Mouse (Mus musculus) urinary bladder, adult 2 months (tissue): ENCODE results near the gene Krt5. TPM values are rescaled to one million over a fixed set of nuclear protein-coding genes. Genes with fewer than 3 reads are reported as not detected.
"Not testable (repeated sequence)": the region's sequence is repeated elsewhere in the genome, so short reads cannot be mapped to it uniquely, and the experiment has no call there.

Experiments used
- DNase-seq: peaks from one replicate; pipeline ENCODE4 v3.0.0; 2022; ENCODE audit warnings: low spot score
- polyA plus RNA-seq: library from polyadenylated mRNA; depleted of rRNA; stranded (reverse); fragments of >200 nt; gene quantifications from 2 replicates; pipeline ENCODE4 v1.2.3, GENCODE M21; 2012; rRNA removed

The Krt5 gene
- polyA plus RNA-seq, result 508 and 532 TPM in 2 replicates

DNA sequence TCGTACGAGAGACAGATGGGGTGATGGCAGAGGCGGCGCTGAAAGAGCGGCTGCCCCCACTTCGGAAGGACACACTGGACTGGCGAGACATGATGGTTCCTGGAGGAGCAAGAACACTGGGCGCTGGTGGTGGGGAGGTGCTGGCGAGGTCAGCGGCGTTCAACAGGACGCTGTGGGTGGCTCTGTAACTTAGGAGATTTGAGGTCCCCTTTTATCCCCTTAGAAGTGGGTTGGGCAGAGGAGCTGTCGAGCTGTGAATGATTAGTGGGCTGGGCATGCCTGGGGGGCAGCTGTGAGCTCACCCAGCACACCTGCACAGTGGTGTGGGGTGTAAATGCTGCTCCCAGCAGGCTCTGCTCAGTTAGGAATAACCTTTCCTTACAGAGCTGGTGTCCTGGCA lies at the start of gene Krt5:
Krt5 (minus strand) TSS at position 179 of the 400 bp plus-strand sequence.
- DNase-seq, result peak; percentile 51

- no peak for DNase-seq
Observed at GRCm38 (mm10) chr15:101742711-101743110, 30.0 kb upstream of the Krt5 start, which contains the start of gene Krt71. Gene Krt71, minus strand, starts transcription at chr15:101743109.

DNA sequence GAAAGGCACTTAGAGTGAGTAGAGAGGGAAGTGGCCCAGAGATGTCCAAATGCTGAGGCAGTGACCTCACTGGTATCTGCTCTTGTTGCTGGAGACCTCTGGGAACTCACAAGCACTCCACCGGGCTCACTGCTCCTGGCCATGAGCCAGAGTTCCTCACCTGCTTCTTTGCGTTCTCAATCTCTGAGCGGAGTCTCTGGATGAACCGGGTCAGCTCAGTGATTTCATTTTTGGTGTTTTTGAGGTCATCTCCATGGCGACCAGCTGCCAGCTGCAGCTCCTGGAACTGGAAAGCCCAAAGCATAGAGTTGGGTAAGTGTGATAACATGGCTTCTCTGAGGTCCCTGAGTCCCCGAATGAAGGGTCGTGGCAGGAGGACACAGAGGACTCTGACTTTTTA lies 25.1 kb upstream of the Krt5 start:
- no peak for DNase-seq

DNA sequence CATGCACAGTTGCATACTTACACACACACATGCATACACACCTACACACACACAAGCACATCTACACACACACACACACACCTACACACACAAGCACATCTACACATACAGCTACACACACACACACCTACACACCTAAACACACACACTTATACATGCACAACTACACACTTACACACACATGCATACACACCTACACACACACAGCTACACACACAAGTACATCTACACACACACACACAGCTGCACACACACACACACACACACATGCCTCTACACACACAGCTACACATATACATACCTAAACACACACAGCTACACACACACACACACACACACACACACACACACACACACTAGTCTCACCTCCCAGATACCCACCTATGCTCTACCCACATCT lies 18.0 kb upstream of the Krt5 start:
- no peak for DNase-seq

- DNase-seq, result no peak
Observed at GRCm38 (mm10) chr15:101724686-101725085, 12.0 kb upstream of the Krt5 start.

GRCm38 (mm10) chr15:101715831-101716230 lies 3.1 kb upstream of the Krt5 start:
- DNase-seq, result no peak

DNA sequence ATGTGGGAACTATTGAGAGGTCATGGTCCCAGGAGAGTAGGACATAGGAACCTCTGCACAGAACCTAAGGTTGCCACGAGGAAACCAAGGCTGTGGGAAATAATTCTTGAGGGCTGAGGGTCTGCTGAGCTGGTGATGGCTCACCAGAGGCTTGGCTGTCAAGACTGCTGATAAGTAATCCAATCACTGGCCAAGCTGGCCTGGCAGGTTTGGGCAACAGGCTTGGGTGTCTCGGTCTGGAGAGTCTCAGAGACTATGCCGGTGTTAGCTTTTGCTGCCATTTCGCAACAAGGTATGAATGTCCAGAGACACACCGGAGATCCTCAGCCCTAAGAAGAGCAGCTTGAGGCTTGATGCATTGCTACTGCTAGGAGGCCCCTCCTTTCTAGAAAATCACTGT lies 1.7 kb upstream of the Krt5 start:
- DNase-seq, result no peak

GRCm38 (mm10) chr15:101713731-101714130 lies 1.0 kb upstream of the Krt5 start:
- DNase-seq, result no peak

DNA sequence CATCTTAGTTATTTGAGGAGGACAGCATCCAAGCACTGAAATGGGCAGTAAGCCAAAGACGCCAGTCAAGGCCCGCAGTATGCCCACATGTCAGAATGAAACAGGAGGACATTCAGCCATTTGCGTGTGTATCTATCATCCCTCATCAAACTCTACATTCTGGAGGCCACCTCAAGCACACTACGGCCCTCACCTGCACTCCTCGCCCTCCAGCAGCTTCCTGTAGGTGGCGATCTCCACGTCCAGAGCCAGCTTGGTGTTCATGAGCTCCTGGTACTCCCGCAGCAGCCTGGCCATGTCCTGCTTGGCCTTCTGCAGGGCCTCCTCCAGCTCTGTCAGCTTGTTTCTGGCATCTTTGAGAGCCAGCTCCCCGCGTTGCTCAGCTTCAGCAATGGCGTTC lies 4.0 kb downstream of the Krt5 start:
- peak; percentile 21 for DNase-seq

DNA sequence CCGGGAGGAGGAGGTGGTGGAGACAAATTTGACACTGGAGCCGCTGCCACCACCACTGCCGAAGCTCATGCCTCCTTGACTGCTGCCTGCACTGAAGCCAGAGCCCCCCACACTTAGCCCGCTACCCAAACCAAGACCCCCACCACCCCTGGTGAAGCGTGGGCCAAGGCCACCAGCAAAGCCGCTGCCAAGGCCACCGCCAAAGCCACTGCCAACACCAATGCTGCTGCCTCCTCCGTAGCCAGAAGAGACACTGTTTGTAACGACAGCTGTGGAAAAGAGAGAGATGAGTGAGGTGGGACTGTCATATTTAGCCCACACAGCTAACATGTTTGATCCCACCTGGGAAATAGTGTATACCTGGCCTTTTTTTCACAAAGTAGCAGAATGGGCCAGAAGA lies 5.2 kb downstream of the Krt5 start:
- peak; percentile 12 for DNase-seq

DNA sequence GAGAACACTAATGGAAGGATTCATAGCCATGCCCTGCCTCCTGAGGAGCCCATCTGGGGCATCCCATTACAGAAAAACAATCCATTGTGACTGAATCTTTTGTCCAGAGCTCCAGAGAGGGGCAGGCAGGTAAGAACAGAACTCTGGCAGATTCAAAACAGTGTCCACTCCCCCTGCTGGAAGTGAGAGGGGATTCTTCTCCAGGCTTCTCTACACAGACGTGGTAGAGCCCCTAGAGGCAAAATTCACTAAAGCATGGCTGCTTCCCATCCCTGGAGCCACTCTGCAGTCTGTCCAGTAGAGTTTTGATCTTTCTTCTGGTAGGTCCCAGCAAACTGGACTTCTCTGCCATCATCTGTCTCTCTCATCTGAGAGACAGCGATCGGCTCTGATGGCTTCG lies 8.6 kb downstream of the Krt5 start:
- no peak for DNase-seq

DNA sequence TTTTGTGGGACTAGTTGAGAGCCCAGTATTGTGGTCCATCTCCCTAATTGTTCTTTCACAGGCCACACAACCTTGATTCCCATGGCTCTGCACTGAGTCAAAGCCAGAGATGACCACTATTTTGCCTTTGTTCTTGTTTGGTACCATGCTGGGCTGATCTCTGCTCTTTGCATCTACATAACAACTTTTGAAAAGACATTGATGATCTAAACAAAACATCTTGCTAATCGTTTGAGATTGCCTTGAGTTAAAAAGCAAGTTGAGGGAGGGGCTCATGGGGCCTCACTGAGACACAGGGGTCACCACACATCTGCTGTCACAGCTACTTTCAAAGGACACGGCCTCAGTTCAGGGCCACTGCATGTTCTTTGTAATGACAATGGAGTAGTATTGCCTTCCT lies 10.3 kb downstream of the Krt5 start:
- no peak for DNase-seq

- DNase-seq, result no peak
Observed at GRCm38 (mm10) chr15:101699866-101700265, 12.8 kb downstream of the Krt5 start.

DNA sequence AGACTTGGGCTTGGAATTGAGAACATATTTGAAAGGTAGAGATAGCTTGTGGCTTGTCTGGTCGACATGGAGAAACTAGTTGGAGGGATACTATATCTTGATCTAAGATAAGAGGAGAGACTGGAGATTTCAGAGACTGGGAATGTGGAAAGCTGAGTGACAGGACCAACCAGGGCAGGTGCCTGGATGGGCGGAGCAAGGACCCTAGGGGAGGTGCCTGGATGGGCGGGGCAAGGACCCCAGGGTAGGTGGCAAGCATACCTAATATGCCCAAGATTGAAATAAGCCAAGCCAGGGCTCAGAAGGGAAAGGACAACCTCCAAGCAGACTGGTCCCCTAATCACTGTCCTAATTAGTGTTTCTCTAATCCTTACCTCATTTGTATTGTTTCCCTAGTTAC lies 13.5 kb downstream of the Krt5 start:
- DNase-seq, result no peak

DNA sequence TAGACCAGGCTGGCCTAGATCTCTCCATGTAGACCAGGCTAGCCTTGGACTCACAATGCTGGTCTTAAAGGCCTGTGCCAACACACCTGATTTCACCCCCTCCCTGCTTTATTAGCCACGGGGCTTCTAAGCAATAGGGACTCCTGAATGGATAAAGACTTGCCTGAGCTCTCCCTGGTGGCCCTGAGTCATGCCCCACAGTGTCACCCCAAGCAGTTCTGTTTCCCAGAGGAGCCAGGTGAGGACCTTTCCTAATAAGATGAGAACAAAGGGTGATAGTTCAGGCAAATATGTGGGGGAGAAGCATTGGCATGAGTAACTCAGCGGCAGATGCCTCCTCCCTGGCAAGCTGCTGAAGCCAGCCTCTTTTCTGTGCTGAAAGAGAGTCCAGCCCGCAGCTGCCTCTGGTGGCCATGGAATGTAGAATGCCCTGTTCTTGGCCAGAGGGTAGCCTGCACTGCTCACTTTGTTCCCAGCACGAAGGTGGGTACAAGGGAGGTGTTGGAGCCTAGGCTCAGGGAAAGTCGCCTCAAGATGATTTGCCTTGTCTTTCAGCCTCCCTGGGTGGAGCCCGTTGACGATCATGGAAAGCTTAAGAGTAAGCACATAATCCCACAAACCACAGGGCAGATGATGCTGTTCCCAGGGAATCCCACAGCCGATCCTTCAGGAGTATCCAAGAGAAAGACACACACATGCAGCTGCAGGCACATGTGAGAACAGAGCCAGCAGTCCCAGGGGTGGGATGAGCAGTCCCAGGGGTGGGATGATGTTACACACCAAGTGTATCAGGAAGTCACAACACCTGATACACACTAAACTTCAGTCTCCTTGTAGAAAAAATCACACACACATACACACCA lies 15.1 kb downstream of the Krt5 start:
- DNase-seq, result no peak

DNA sequence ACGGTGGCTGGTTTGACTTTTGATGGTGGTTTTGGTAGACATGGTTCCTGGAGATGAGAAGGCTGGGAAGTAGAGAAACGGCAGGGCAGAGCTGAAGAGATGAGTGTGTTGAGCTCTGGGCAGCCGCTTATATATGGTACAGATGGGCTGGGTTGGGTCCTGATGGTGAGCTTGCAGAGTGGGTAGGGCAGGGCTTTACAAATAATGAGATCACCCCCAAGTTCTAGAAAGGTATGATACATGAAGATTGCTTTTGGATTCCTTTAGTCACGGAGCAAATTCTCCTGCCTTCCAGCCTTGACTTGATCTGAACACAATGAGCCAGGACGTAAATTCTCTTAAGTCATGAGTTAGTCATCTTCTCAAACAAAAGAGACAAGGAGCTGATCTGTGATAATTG lies 18.5 kb downstream of the Krt5 start, which contains the start of gene Krt6a:
Krt6a (minus strand) TSS at position 101 of the 400 bp plus-strand sequence.
- no peak for DNase-seq

DNA sequence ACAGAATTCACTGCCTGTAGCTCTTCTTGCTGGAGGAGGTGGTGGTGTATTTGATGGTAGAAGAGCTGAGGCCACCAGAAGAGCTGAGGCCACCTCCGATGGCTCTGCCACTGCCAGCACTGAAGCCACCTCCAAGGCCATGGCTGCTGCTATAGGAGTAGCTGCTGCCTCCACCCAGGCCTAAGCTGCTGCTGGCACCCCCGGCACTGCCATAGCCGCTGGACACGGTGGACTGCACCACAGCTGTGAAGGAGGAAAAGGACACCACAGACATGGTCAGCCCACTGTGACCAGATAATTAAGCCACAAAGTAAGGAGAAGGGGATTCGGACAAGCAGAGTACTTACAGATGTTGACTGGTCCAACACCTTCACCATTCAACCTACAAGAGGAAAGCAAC lies 22.2 kb downstream of the Krt5 start:
- DNase-seq, result not testable (repeated sequence)

- DNase-seq, result no peak
Observed at GRCm38 (mm10) chr15:101688161-101688560, 24.5 kb downstream of the Krt5 start.

GRCm38 (mm10) chr15:101680187-101680586 lies 32.5 kb downstream of the Krt5 start, which contains the start of gene Krt6b:
Gene Krt6b, minus strand, starts transcription at chr15:101680287.
- DNase-seq, result no peak

- DNase-seq, result no peak
Observed at GRCm38 (mm10) chr15:101675978-101676377, 36.7 kb downstream of the Krt5 start.
